Mouse (Mus musculus) kidney, adult 18-20 months (tissue): Measurements from ENCODE around the gene Spsb2.
"Not testable (repeated sequence)": the region's sequence is repeated elsewhere in the genome, so short reads cannot be mapped to it uniquely, and the experiment has no call there.

Experiments used
- DNase-seq: peaks from one replicate; pipeline ENCODE4 v3.0.0; 2021

The Spsb2 gene

GRCm38 (mm10) chr6:124817971-124818370, 9.5 kb downstream of the Spsb2 start:
- no peak for DNase-seq

- DNase-seq: no peak
These were observed 12.4 kb downstream of the Spsb2 start for GRCm38 (mm10) chr6:124820891-124821290.

- DNase-seq: no peak
These were observed 13.6 kb downstream of the Spsb2 start for GRCm38 (mm10) chr6:124822049-124822448.

- peak; percentile 49 for DNase-seq
These were observed 19.7 kb downstream of the Spsb2 start for GRCm38 (mm10) chr6:124828101-124828592.

- DNase-seq: peak; percentile 98
These were observed 20.7 kb downstream of the Spsb2 start, which contains the start of the genes Usp5 and Cdca3 for GRCm38 (mm10) chr6:124828868-124829798. Usp5 (minus strand) TSS chr6:124829484. Cdca3 (plus strand) TSS chr6:124829547.

GRCm38 (mm10) chr6:124829799-124830700, 21.6 kb downstream of the Spsb2 start:
- peak; percentile 92 for DNase-seq

- DNase-seq: not testable (repeated sequence)
These were observed 22.7 kb downstream of the Spsb2 start for GRCm38 (mm10) chr6:124831199-124831598.

GRCm38 (mm10) chr6:124831649-124832048, 23.2 kb downstream of the Spsb2 start:
- no peak for DNase-seq

GRCm38 (mm10) chr6:124834512-124835081, 26.1 kb downstream of the Spsb2 start:
- DNase-seq: no peak

GRCm38 (mm10) chr6:124835531-124835930, 27.1 kb downstream of the Spsb2 start:
- no peak for DNase-seq

GRCm38 (mm10) chr6:124836411-124836810, 27.9 kb downstream of the Spsb2 start:
- DNase-seq: no peak

- no peak for DNase-seq
These were observed 31.3 kb downstream of the Spsb2 start for GRCm38 (mm10) chr6:124839805-124840204.

- DNase-seq: no peak
These were observed 32.0 kb downstream of the Spsb2 start, which contains the start of gene Gnb3 for GRCm38 (mm10) chr6:124840241-124841167. Gnb3 (minus strand) TSS chr6:124840275.

GRCm38 (mm10) chr6:124847305-124847704, 38.8 kb downstream of the Spsb2 start:
- peak; percentile 93 for DNase-seq

GRCm38 (mm10) chr6:124850535-124850934, 42.1 kb downstream of the Spsb2 start:
- no peak for DNase-seq

- DNase-seq: no peak
These were observed 46.2 kb downstream of the Spsb2 start for GRCm38 (mm10) chr6:124854647-124855046.

- no peak for DNase-seq
These were observed 47.9 kb downstream of the Spsb2 start for GRCm38 (mm10) chr6:124856321-124856720.

GRCm38 (mm10) chr6:124856916-124857839, 48.7 kb downstream of the Spsb2 start, which contains the start of gene P3h3:
P3h3 (minus strand) TSS chr6:124857752.
- DNase-seq: peak; percentile 78

- DNase-seq: no peak
These were observed 49.5 kb downstream of the Spsb2 start for GRCm38 (mm10) chr6:124857840-124858530.
